Mouse (Mus musculus): ENCODE measurements around the gene Tango6.

DNA sequence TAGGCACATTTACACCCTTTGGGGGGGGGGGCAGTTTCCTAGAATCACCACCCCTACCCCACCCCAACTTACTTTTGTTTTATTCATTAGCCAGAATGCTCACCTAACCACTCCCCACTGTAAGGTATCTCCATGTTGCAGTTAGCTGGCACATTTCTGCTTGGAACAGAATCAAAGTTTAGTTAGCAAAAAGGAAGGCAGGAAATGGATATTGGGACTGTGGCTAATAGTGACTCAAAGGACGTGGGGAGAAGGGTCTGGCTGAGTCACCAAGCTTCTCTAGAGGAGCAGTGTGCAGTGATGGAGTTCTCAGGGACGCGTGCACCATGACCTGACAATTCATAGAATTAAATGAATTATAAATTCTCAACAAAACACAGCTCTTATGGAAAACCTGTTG lies 136.7 kb downstream of the Tango6 start:
- TF ChIP-seq CTCF (IDR thresholded peaks at IDR 0.05; ENCODE audit: control insufficient read depth, insufficient read depth, insufficient read length), result no peak
- TF ChIP-seq USF1 (IDR thresholded peaks at IDR 0.05; ENCODE audit: low read depth), result no peak
- no peak for TF ChIP-seq FOSL1 (IDR thresholded peaks at IDR 0.05; ENCODE audit: insufficient read depth, low read length, poor library complexity, severe bottlenecking)
- TF ChIP-seq CEBPB (IDR thresholded peaks at IDR 0.05; ENCODE audit: low read depth), result no peak
- TF ChIP-seq MYOD1 (IDR thresholded peaks at IDR 0.05; ENCODE audit: control insufficient read depth, insufficient read length, low read depth), result no peak
- TF ChIP-seq MAX (IDR thresholded peaks at IDR 0.05), result no peak

All from C2C12 (cell line).